Mouse (Mus musculus) stomach, postnatal 0 days (tissue): ENCODE measurements at regions not wholly inside any gene's neighbourhood (a gene's known extent, or its start where the extent isn't known, plus 50 kb on each side); places are given as distances from the start of the nearest gene placed in this dataset.

ENCODE experiments used
- ATAC-seq: fragments of 200-750 bp; cut with Nextera tagmentation; 2 replicates; pipeline ENCODE4 v1.8.0; 2017; ENCODE audit not compliant: low FRiP score, low TSS enrichment
- DNase-seq: peaks from one replicate; pipeline ENCODE4 v3.0.0-alpha.2; 2016; ENCODE audit warnings: low spot score
- H3K27ac ChIP-seq: fragments of 300-500 bp; sonication (generic); replicated peaks from 2 replicates; pipeline ENCODE4 v1.5.1; 2014; ENCODE audit warnings: mild to moderate bottlenecking, control low read depth
- H3K27me3 ChIP-seq: fragments of 300-500 bp; sonication (generic); 2 replicates; pipeline ENCODE4 v1.6.1; 2014; ENCODE audit warnings: low read length; ENCODE audit not compliant: control insufficient read depth, insufficient read depth
- H3K36me3 ChIP-seq: fragments of 300-500 bp; sonication (generic); 2 replicates; pipeline ENCODE4 v1.6.1; 2014; ENCODE audit warnings: low read length, mixed read lengths; ENCODE audit not compliant: control insufficient read depth, insufficient read depth
- H3K4me1 ChIP-seq: fragments of 300-500 bp; sonication (generic); replicated peaks from 2 replicates; pipeline ENCODE4 v1.6.1; 2014; ENCODE audit warnings: antibody characterized with exemption; ENCODE audit not compliant: control insufficient read depth, insufficient read depth
- H3K4me2 ChIP-seq: fragments of 300-500 bp; sonication (generic); replicated peaks from 2 replicates; pipeline ENCODE4 v1.6.1; 2014; ENCODE audit warnings: low read depth, mild to moderate bottlenecking, control low read depth, moderate library complexity
- H3K4me3 ChIP-seq: fragments of 300-500 bp; sonication (generic); 2 replicates; pipeline ENCODE4 v1.5.1; 2014; ENCODE audit warnings: low read depth, low read length, control low read depth
- H3K9ac ChIP-seq: fragments of 300-500 bp; sonication (generic); 2 replicates; pipeline ENCODE4 v1.6.1; 2014; ENCODE audit warnings: mild to moderate bottlenecking, low read length, control low read depth, mixed read lengths
- H3K9me3 ChIP-seq: fragments of 300-500 bp; sonication (generic); 2 replicates; pipeline ENCODE4 v1.6.1; 2016; ENCODE audit warnings: low read length; ENCODE audit not compliant: control insufficient read depth
- CTCF ChIP-seq: IDR thresholded peaks from 2 replicates; pipeline ENCODE4 v1.5.1; 2016; ENCODE audit warnings: antibody characterized with exemption, low read depth, mild to moderate bottlenecking, moderate library complexity
- EP300 ChIP-seq: optimal IDR thresholded peaks from 2 replicates; pipeline ENCODE3; 2016; ENCODE audit warnings: antibody characterized with exemption
- WGBS: fragments of 180-500 bp; shearing (Covaris S2); extraction: QIAGEN DNeasy Blood & Tissue Kit; methylation state at CpG from one replicate; pipeline ENCODE4 v1.1.7; 2014; 5-methylcytosine and 5-hydroxymethylcytosine counted together

- TF ChIP-seq CTCF, result peak; percentile 90
- TF ChIP-seq EP300, result no peak
- Histone ChIP-seq H3K9me3 (no peaks in the 10 kb centered on the region), H3K4me2 (no peak overlapping the region), H3K9ac (no peak overlapping the region), H3K4me1 (no peaks in the 10 kb centered on the region), H3K27ac (no peak overlapping the region), H3K4me3 (no peak overlapping the region), H3K36me3 (no peaks in the 10 kb centered on the region), H3K27me3 (no peaks in the 10 kb centered on the region)
- no peak for ATAC-seq
- no peak for DNase-seq
- 29% methylated on average over 11 of the region's 11 CpGs for WGBS
Observed at GRCm38 (mm10) chr3:38220934-38221833, 263.5 kb downstream of the Ankrd50 start.

- no peaks in the 10 kb centered on the region for H3K4me1 ChIP-seq
- H3K36me3 ChIP-seq, result no peaks in the 10 kb centered on the region
- TF ChIP-seq CTCF (no peak), EP300 (no peak)
- H3K27me3 ChIP-seq, result no peaks in the 10 kb centered on the region
- ATAC-seq (no peak), DNase-seq (no peak)
- H3K4me2 ChIP-seq, result no peak overlapping the region
- H3K9me3 ChIP-seq, result no peaks in the 10 kb centered on the region
- H3K9ac ChIP-seq, result no peak overlapping the region
- no peak overlapping the region for H3K4me3 ChIP-seq
- no peak overlapping the region for H3K27ac ChIP-seq
- WGBS, result 81% methylated on average over 3 of the region's 3 CpGs
Observed at GRCm38 (mm10) chr3:38209081-38209480, 275.6 kb downstream of the Ankrd50 start.

GRCm38 (mm10) chr3:38207867-38208266 lies 276.8 kb downstream of the Ankrd50 start:
- WGBS, result 93% methylated on average over 1 of the region's 1 CpGs
- no peak overlapping the region for H3K4me2 ChIP-seq
- no peak overlapping the region for H3K9ac ChIP-seq
- no peak overlapping the region for H3K4me3 ChIP-seq
- no peaks in the 10 kb centered on the region for H3K27me3 ChIP-seq
- DNase-seq (no peak), ATAC-seq (no peak)
- H3K4me1 ChIP-seq, result no peaks in the 10 kb centered on the region
- no peak overlapping the region for H3K27ac ChIP-seq
- H3K36me3 ChIP-seq, result no peaks in the 10 kb centered on the region
- H3K9me3 ChIP-seq, result no peaks in the 10 kb centered on the region
- TF ChIP-seq CTCF (no peak), EP300 (no peak)

GRCm38 (mm10) chr3:38201861-38202656 lies 282.6 kb downstream of the Ankrd50 start:
- Histone ChIP-seq H3K9me3 (no peaks in the 10 kb centered on the region), H3K9ac (no peak overlapping the region), H3K4me3 (no peak overlapping the region), H3K36me3 (no peaks in the 10 kb centered on the region), H3K4me2 (no peak overlapping the region), H3K4me1 (no peaks in the 10 kb centered on the region), H3K27me3 (no peaks in the 10 kb centered on the region), H3K27ac (no peak overlapping the region)
- 63% methylated on average over 10 of the region's 10 CpGs for WGBS
- TF ChIP-seq EP300 (no peak), CTCF (peak; percentile 78)
- DNase-seq, result peak; percentile 49
- no peak for ATAC-seq

- Histone ChIP-seq H3K27me3 (no peaks in the 10 kb centered on the region), H3K36me3 (no peaks in the 10 kb centered on the region), H3K4me2 (no peak overlapping the region), H3K9ac (no peak overlapping the region), H3K4me1 (no peaks in the 10 kb centered on the region), H3K4me3 (no peak overlapping the region), H3K27ac (no peak overlapping the region), H3K9me3 (no peaks in the 10 kb centered on the region)
- DNase-seq, result no peak
- WGBS, result 60% methylated on average over 4 of the region's 4 CpGs
- ATAC-seq, result no peak
- TF ChIP-seq CTCF, result no peak
- TF ChIP-seq EP300, result no peak
Observed at GRCm38 (mm10) chr3:38194001-38194400, 290.6 kb downstream of the Ankrd50 start.
